Mouse (Mus musculus) stomach, postnatal 0 days (tissue): ENCODE measurements around the gene Map7. TPM values are rescaled to one million over a fixed set of nuclear protein-coding genes. Genes with fewer than 3 reads are reported as not detected.

Experiments used
- ATAC-seq: fragments of 200-750 bp; cut with Nextera tagmentation; 2 replicates; pipeline ENCODE4 v1.8.0; 2017; ENCODE audit not compliant: low FRiP score, low TSS enrichment
- DNase-seq: peaks from one replicate; pipeline ENCODE4 v3.0.0-alpha.2; 2016; ENCODE audit warnings: low spot score
- H3K27ac ChIP-seq: fragments of 300-500 bp; sonication (generic); replicated peaks from 2 replicates; pipeline ENCODE4 v1.5.1; 2014; ENCODE audit warnings: mild to moderate bottlenecking, control low read depth
- H3K27me3 ChIP-seq: fragments of 300-500 bp; sonication (generic); 2 replicates; pipeline ENCODE4 v1.6.1; 2014; ENCODE audit warnings: low read length; ENCODE audit not compliant: control insufficient read depth, insufficient read depth
- H3K36me3 ChIP-seq: fragments of 300-500 bp; sonication (generic); 2 replicates; pipeline ENCODE4 v1.6.1; 2014; ENCODE audit warnings: low read length, mixed read lengths; ENCODE audit not compliant: control insufficient read depth, insufficient read depth
- H3K4me1 ChIP-seq: fragments of 300-500 bp; sonication (generic); replicated peaks from 2 replicates; pipeline ENCODE4 v1.6.1; 2014; ENCODE audit warnings: antibody characterized with exemption; ENCODE audit not compliant: control insufficient read depth, insufficient read depth
- H3K4me2 ChIP-seq: fragments of 300-500 bp; sonication (generic); replicated peaks from 2 replicates; pipeline ENCODE4 v1.6.1; 2014; ENCODE audit warnings: low read depth, mild to moderate bottlenecking, control low read depth, moderate library complexity
- H3K4me3 ChIP-seq: fragments of 300-500 bp; sonication (generic); 2 replicates; pipeline ENCODE4 v1.5.1; 2014; ENCODE audit warnings: low read depth, low read length, control low read depth
- H3K9ac ChIP-seq: fragments of 300-500 bp; sonication (generic); 2 replicates; pipeline ENCODE4 v1.6.1; 2014; ENCODE audit warnings: mild to moderate bottlenecking, low read length, control low read depth, mixed read lengths
- H3K9me3 ChIP-seq: fragments of 300-500 bp; sonication (generic); 2 replicates; pipeline ENCODE4 v1.6.1; 2016; ENCODE audit warnings: low read length; ENCODE audit not compliant: control insufficient read depth
- CTCF ChIP-seq: IDR thresholded peaks from 2 replicates; pipeline ENCODE4 v1.5.1; 2016; ENCODE audit warnings: antibody characterized with exemption, low read depth, mild to moderate bottlenecking, moderate library complexity
- EP300 ChIP-seq: optimal IDR thresholded peaks from 2 replicates; pipeline ENCODE3; 2016; ENCODE audit warnings: antibody characterized with exemption
- WGBS: fragments of 180-500 bp; shearing (Covaris S2); extraction: QIAGEN DNeasy Blood & Tissue Kit; methylation state at CpG from one replicate; pipeline ENCODE4 v1.1.7; 2014; 5-methylcytosine and 5-hydroxymethylcytosine counted together
- polyA plus RNA-seq: library from polyadenylated mRNA; unstranded; fragments of >200 nt; fragmentation: Nextera tagmentation; extraction: Ambion mirVana; gene quantifications from 2 replicates; pipeline ENCODE4 v1.2.1, GENCODE M21; 2015

Gene Map7
- polyA plus RNA-seq, 1 experiment from 2014 or later: 23.0 TPM

DNA sequence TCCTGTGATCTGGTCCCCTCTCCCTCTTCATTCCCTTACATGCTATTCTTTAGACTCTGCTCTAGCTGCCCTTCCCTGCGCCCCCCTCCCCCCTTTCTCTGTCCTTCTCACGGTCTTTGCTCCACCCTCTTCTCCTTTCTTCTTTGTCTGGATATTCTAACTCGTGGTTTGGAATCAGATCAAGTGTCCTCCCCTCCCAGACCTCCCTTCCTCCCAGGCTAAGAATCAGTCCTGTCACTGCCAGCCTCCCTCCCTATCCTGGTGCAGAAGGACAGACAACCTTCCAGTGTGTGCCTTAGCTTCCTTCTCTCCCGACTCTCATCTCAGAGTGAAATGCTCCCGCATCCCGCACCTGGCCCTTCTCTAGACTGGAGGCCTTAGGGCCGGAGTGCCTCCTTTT, 27.8 kb downstream of the Map7 start:
- 66% methylated on average over 7 of the region's 7 CpGs for WGBS
- DNase-seq (no peak), ATAC-seq (no peak)
- no peaks in the 10 kb centered on the region; the same call in 1 of the 2 replicates for H3K4me1 ChIP-seq
- TF ChIP-seq CTCF: no peak
- no peak for TF ChIP-seq EP300
- no peak overlapping the region for H3K9ac ChIP-seq
- H3K36me3 ChIP-seq: no peaks in the 10 kb centered on the region
- H3K4me3 ChIP-seq: no peak overlapping the region
- no peaks in the 10 kb centered on the region for H3K9me3 ChIP-seq
- H3K27ac ChIP-seq: 0 out of 2 replicates have a peak overlapping the region, but pooled peaks have one; percentile 40
- H3K27me3 ChIP-seq: no peaks in the 10 kb centered on the region
- H3K4me2 ChIP-seq: no peak overlapping the region

DNA sequence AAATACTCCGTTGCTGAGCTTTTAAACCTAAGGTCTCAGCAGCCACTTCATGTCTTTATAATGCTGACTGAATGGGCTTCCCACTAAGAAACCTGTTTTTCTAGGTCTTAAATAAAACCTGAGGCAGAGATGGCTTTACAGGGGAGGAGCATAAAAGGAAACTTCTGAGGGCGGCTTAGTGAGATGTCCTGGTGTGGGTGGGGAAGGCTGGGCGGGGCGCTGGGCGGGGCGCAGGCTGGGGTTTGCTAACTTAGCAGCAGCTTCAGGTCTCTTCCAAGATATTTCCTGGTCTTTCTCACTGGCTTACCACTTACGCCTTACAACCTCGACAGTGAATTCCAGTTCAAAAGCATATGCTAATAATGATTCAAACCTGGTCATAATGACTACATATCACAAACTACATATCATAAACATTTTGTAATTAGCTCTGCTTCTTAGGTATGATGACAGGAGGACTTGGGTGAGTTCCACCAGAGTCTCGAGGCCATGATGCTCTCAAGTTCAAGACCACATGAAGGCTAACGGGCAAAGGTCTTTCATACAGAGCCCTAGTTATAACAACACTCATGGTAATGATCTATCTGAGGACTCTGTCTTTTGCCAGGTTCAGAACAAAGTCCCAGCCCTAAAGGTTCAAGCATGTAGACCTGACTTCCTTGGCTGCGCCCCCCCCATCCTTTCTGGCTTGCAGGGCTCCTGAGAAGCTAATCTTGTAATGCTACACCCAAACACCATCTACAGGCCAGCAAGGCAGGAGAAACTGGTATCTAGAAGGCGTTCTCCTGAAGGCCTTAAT, 30.7 kb downstream of the Map7 start:
- H3K36me3 ChIP-seq: no peaks in the 10 kb centered on the region
- DNase-seq (peak; percentile 82), ATAC-seq (peak; percentile 69)
- peak overlapping the region; percentile 78 for H3K27ac ChIP-seq
- no peaks in the 10 kb centered on the region for H3K27me3 ChIP-seq
- WGBS: 30% methylated on average over 12 of the region's 12 CpGs
- no peak overlapping the region for H3K9ac ChIP-seq
- TF ChIP-seq EP300: peak; percentile 87
- TF ChIP-seq CTCF: no peak
- no peak overlapping the region for H3K4me3 ChIP-seq
- 0 out of 2 replicates have a peak, but pooled peaks cover 2% of the 10 kb centered on the region for H3K4me1 ChIP-seq
- H3K4me2 ChIP-seq: no peak overlapping the region
- H3K9me3 ChIP-seq: no peaks in the 10 kb centered on the region

DNA sequence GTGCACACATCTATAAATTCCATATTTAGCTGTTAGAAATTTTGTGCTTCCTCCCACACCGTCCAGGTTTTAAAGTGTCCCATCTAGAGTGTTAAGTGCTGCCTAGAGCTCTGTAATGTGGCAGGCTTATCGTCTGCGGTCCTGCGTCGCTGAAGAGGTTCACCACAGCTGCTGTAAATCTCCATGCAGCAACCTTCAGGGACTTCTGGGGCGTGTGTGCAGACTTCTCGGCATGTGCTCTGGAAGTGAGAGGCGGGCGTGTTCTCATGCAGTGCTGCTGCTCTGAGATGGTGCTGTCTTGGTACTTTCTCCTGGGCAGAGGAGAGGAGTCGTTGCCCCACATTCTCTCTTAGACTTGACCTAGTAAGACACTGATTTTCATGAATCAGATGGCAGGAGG, 32.9 kb downstream of the Map7 start:
- Histone ChIP-seq H3K27me3 (no peaks in the 10 kb centered on the region), H3K4me1 (0 out of 2 replicates have a peak, but pooled peaks cover 2% of the 10 kb centered on the region), H3K4me3 (no peak overlapping the region), H3K9me3 (no peaks in the 10 kb centered on the region), H3K9ac (no peak overlapping the region), H3K4me2 (no peak overlapping the region), H3K36me3 (no peaks in the 10 kb centered on the region), H3K27ac (no peak overlapping the region)
- TF ChIP-seq CTCF (no peak), EP300 (no peak)
- 32% methylated on average over 10 of the region's 10 CpGs for WGBS
- no peak for ATAC-seq
- no peak for DNase-seq

DNA sequence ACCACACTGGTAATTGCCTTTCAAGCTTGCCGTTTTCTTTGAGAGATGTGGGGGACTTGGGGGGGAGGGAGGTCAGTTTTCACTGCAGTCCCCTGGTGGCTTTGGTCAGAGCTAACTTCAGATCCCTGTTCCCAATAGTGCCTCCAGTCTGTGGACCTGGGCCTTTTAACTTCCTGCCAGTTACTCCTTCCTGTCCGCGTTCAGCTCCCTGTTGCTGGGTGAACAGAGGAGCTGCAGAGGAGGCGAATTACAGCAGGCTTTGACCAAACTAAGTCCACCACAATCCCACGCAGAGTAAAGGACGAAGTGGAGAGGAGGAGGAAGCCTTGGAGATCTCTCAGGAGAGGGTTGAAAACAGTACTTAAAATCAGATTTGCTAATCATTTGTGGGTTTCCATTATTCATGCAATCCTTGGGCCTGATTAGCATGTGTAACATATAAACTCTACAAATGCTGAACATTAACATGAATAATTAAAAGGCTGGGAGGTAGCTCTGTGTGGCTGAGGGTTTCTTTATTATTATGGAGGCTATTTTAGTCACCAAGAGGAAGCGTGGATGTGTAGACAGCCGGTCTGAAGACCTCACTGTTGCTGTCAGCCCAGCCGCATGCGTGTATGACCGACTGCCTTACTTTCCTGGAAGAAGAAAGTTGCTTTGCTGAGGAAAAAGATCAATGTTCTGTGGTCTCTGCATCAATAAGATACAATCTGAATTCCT, 33.6 kb downstream of the Map7 start:
- H3K4me3 ChIP-seq: no peak overlapping the region
- no peaks in the 10 kb centered on the region for H3K27me3 ChIP-seq
- H3K9ac ChIP-seq: no peak overlapping the region
- 0 out of 2 replicates have a peak, but pooled peaks cover 2% of the 10 kb centered on the region for H3K4me1 ChIP-seq
- TF ChIP-seq EP300 (no peak), CTCF (no peak)
- H3K4me2 ChIP-seq: no peak overlapping the region
- no peak for DNase-seq
- H3K9me3 ChIP-seq: no peaks in the 10 kb centered on the region
- no peak overlapping the region for H3K27ac ChIP-seq
- no peaks in the 10 kb centered on the region for H3K36me3 ChIP-seq
- ATAC-seq: no peak
- WGBS: 61% methylated on average over 11 of the region's 11 CpGs

DNA sequence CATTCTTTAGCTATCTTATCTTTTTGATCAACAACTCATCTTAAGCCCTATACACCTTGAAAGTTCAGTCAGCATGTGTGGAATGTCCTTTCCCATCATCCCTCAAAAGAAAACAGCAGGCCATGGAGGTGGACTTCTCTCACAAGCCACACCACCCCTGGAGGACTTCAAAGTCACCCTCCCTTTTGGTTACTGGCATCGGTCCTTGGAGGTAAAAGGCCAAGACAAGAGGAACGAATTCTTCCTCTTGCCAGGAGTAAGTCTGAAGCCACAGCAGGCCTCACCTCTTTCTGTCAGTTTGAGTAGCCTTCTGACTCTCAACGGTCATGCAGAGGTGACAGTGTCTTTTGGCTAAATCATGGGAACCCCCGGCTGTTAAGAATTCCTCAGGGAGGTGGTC, 36.1 kb downstream of the Map7 start:
- Histone ChIP-seq H3K27me3 (no peaks in the 10 kb centered on the region), H3K9me3 (no peaks in the 10 kb centered on the region), H3K36me3 (no peaks in the 10 kb centered on the region), H3K4me2 (no peak overlapping the region), H3K4me1 (0 out of 2 replicates have a peak, but pooled peaks cover 2% of the 10 kb centered on the region), H3K9ac (no peak overlapping the region), H3K4me3 (no peak overlapping the region), H3K27ac (no peak overlapping the region)
- TF ChIP-seq CTCF (no peak), EP300 (no peak)
- ATAC-seq (no peak), DNase-seq (no peak)
- 60% methylated on average over 4 of the region's 4 CpGs for WGBS

DNA sequence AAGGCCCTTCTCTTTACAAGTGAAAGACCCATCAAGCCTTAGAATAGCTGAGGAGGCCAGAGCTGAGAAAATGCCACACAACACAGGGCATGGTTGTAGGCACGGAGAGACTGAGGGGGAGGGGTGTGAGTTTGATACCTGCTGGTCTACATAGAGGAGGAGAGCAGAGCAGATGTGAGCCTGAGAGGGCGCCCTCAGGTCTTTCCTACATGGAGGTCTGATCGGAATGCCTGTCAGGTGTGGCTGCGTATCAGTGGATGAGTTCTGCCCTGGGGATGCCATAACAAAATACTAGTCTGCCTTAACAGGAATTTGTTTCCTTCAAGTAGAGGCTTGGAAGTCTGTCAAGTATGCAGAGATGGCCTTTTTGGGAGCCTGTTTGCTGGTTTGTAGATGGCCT, 37.0 kb downstream of the Map7 start:
- no peaks in the 10 kb centered on the region for H3K9me3 ChIP-seq
- H3K4me1 ChIP-seq: 0 out of 2 replicates have a peak, but pooled peaks cover 2% of the 10 kb centered on the region
- H3K9ac ChIP-seq: no peak overlapping the region
- no peaks in the 10 kb centered on the region for H3K27me3 ChIP-seq
- ATAC-seq: no peak
- DNase-seq: no peak
- TF ChIP-seq CTCF: no peak
- no peak for TF ChIP-seq EP300
- H3K36me3 ChIP-seq: no peaks in the 10 kb centered on the region
- no peak overlapping the region for H3K27ac ChIP-seq
- WGBS: 72% methylated on average over 4 of the region's 4 CpGs
- no peak overlapping the region for H3K4me2 ChIP-seq
- no peak overlapping the region for H3K4me3 ChIP-seq
